Mouse (Mus musculus) limb, embryonic 14.5 days (tissue): ENCODE data around the gene Tmem151b. TPM values are rescaled to one million over a fixed set of nuclear protein-coding genes. Genes with fewer than 3 reads are reported as not detected.

Experiments
- ATAC-seq: fragments of 200-750 bp; cut with Nextera tagmentation; 2 replicates; pipeline ENCODE4 v1.8.0; 2017; ENCODE audit warnings: low read depth, moderate number of reproducible peaks, moderate TSS enrichment; ENCODE audit not compliant: low FRiP score
- DNase-seq: peaks from one replicate; pipeline ENCODE4 v3.0.0-alpha.2; 2015; ENCODE audit warnings: low spot score
- H3K27ac ChIP-seq: fragments of 300-500 bp; sonication (generic); replicated peaks from 2 replicates; pipeline ENCODE4 v1.5.1; 2014; ENCODE audit warnings: low read depth, mild to moderate bottlenecking, low read length, moderate library complexity, mixed read lengths
- H3K27me3 ChIP-seq: fragments of 300-500 bp; sonication (generic); 2 replicates; pipeline ENCODE4 v1.6.1; 2014; ENCODE audit warnings: low read length, mixed read lengths; ENCODE audit not compliant: control insufficient read depth, insufficient read depth
- H3K36me3 ChIP-seq: fragments of 300-500 bp; sonication (generic); 2 replicates; pipeline ENCODE4 v1.6.1; 2014; ENCODE audit warnings: mild to moderate bottlenecking, low read length, moderate library complexity, mixed read lengths; ENCODE audit not compliant: control insufficient read depth, insufficient read depth
- H3K4me1 ChIP-seq: fragments of 300-500 bp; sonication (generic); 2 replicates; pipeline ENCODE4 v1.6.1; 2014; ENCODE audit warnings: antibody characterized with exemption, low read length, mixed read lengths; ENCODE audit not compliant: control insufficient read depth, insufficient read depth
- H3K4me2 ChIP-seq: fragments of 300-500 bp; sonication (generic); replicated peaks from 2 replicates; pipeline ENCODE4 v1.6.1; 2014; ENCODE audit warnings: low read depth, mild to moderate bottlenecking, low read length, moderate library complexity; ENCODE audit not compliant: severe bottlenecking
- H3K4me3 ChIP-seq: fragments of 300-500 bp; sonication (generic); replicated peaks from 2 replicates; pipeline ENCODE4 v1.5.1; 2014; ENCODE audit warnings: low read length
- H3K9ac ChIP-seq: fragments of 300-500 bp; sonication (generic); 2 replicates; pipeline ENCODE4 v1.6.1; 2014; ENCODE audit warnings: mild to moderate bottlenecking, low read depth, low read length, moderate library complexity; ENCODE audit not compliant: severe bottlenecking
- H3K9me3 ChIP-seq: fragments of 300-500 bp; sonication (generic); 2 replicates; pipeline ENCODE4 v1.6.1; 2016; ENCODE audit warnings: low read length; ENCODE audit not compliant: control insufficient read depth
- POLR2A ChIP-seq: fragments of 200-500 bp; IDR thresholded peaks from 2 replicates; pipeline ENCODE4 v1.8.0; 2012; ENCODE audit warnings: inconsistent platforms, mild to moderate bottlenecking, moderate library complexity, borderline replicate concordance; ENCODE audit not compliant: insufficient read depth, insufficient read length; ENCODE audit errors: extremely low read depth
- WGBS: fragments of 180-500 bp; shearing (Covaris S2); extraction: QIAGEN DNeasy Blood & Tissue Kit; methylation state at CpG from one replicate; pipeline ENCODE4 v1.1.7; 2014; 5-methylcytosine and 5-hydroxymethylcytosine counted together
- polyA plus RNA-seq, 2 experiments: library from polyadenylated mRNA; depleted of rRNA in 1 of 2; stranded (reverse) in 1 of 2; unstranded in 1 of 2; fragments of >200 nt; fragmentation: Nextera tagmentation in 1 of 2; extraction: Ambion mirVana in 1 of 2; gene quantifications; 2 replicates each; pipeline versions ENCODE4 v1.2.1 to v1.2.3; 2012 to 2014

Gene Tmem151b
- polyA plus RNA-seq, 2 experiments = 2.9 to 6.1 TPM

DNA sequence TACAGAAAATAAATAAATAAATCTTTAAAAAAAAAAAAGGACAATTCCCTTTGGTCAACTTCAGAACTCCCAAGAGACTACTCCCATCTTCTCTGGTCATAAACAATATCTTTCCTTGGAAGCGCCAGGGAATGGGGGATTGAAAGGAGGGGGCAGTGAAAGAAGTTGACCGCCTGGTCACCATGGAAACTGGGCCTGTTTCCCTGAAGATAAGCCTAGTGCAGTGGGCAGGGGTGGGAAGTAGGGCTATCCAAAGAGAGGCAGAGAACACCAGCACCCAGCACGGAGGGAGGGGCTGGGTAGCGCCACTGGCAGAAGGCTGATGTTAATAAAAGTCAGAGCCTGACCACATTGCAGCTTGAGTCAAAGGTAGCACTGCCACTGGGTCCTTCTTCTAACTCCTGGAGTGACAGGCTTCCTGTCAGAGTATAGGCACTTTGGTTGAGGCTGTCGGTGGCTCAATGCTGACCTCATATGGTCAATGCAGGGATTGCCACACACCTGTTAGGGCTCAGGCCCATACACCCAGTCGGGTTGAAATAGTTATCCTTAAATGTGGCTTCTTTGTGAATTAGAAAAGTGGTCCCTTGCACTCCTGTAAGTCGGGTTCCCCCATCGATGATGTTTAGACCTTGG lies 2.5 kb upstream of the Tmem151b start:
- no peak for TF ChIP-seq POLR2A
- H3K27ac ChIP-seq = no peak overlapping the region
- no peaks in the 10 kb centered on the region for H3K36me3 ChIP-seq
- H3K4me1 ChIP-seq = peaks cover 14% of the 10 kb centered on the region
- H3K9ac ChIP-seq = no peak overlapping the region
- ATAC-seq (peak; percentile 50; the same call in 1 of the 2 replicates), DNase-seq (peak; percentile 74)
- no peak overlapping the region for H3K4me3 ChIP-seq
- H3K27me3 ChIP-seq = peaks cover 9% of the 10 kb centered on the region
- no peaks in the 10 kb centered on the region for H3K9me3 ChIP-seq
- WGBS = 7% methylated on average over 8 of the region's 8 CpGs
- H3K4me2 ChIP-seq = no peak overlapping the region

- WGBS = 46% methylated on average over 7 of the region's 7 CpGs
- H3K27ac ChIP-seq = no peak overlapping the region
- no peaks in the 10 kb centered on the region for H3K9me3 ChIP-seq
- H3K4me2 ChIP-seq = no peak overlapping the region
- H3K27me3 ChIP-seq = peaks cover 15% of the 10 kb centered on the region
- ATAC-seq (no peak), DNase-seq (no peak)
- no peak overlapping the region for H3K4me3 ChIP-seq
- peaks cover 14% of the 10 kb centered on the region for H3K4me1 ChIP-seq
- H3K9ac ChIP-seq = no peak overlapping the region
- no peak for TF ChIP-seq POLR2A
- H3K36me3 ChIP-seq = peaks cover 4% of the 10 kb centered on the region; the same call in 1 of the 2 replicates
Measured at GRCm38 (mm10) chr17:45551249-45551796, 1.8 kb upstream of the Tmem151b start.

DNA sequence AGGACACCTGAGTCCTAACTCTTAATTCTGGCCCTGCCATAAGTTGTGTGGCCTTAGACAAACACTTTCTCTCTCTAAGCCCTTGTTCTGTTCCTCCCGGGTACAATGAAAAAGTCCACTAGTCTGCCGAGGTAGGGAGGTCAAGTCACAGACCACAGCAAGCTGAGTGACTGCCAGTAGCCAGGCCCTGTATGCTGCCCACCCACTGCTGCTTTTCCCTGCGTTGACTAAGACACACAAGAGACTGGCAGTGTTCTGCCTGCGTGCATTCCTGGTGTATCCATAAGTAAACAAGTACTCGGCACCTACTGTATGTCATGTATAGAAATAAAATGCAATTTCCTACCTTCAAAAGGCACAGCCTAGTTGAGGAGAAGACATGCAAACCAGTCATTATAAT lies 776 bp upstream of the Tmem151b start:
- Histone ChIP-seq H3K9ac (peak overlapping the region; percentile 87; the same call in 1 of the 2 replicates), H3K4me1 (peaks cover 9% of the 10 kb centered on the region; the same call in 1 of the 2 replicates), H3K36me3 (peaks cover 9% of the 10 kb centered on the region; the same call in 1 of the 2 replicates), H3K27me3 (peaks cover 26% of the 10 kb centered on the region), H3K27ac (no peak overlapping the region), H3K4me2 (peak overlapping the region; percentile 82), H3K9me3 (no peaks in the 10 kb centered on the region), H3K4me3 (peak overlapping the region; percentile 79)
- WGBS = 30% methylated on average over 5 of the region's 5 CpGs
- no peak for TF ChIP-seq POLR2A
- ATAC-seq (no peak), DNase-seq (no peak)

- Histone ChIP-seq H3K27ac (peak overlapping the region; percentile 65), H3K27me3 (peaks cover 40% of the 10 kb centered on the region), H3K9ac (peak overlapping the region; percentile 87), H3K4me3 (peak overlapping the region; percentile 79), H3K36me3 (peaks cover 15% of the 10 kb centered on the region; the same call in 1 of the 2 replicates), H3K4me1 (peaks cover 9% of the 10 kb centered on the region; the same call in 1 of the 2 replicates), H3K9me3 (no peaks in the 10 kb centered on the region), H3K4me2 (peak overlapping the region; percentile 82)
- TF ChIP-seq POLR2A = no peak
- DNase-seq (no peak), ATAC-seq (peak; percentile 39)
- WGBS = 4% methylated on average over 38 of the region's 68 CpGs
Measured at GRCm38 (mm10) chr17:45548541-45549512, 650 bp downstream of the Tmem151b start.
